Mouse (Mus musculus) stomach, embryonic 16.5 days (tissue): ENCODE results near the gene Iqgap3. TPM values are rescaled to one million over a fixed set of nuclear protein-coding genes. Genes with fewer than 3 reads are reported as not detected.

ENCODE experiments used
- polyA plus RNA-seq: library from polyadenylated mRNA; unstranded; fragments of >200 nt; fragmentation: Nextera tagmentation; extraction: Ambion mirVana; gene quantifications from 2 replicates; pipeline ENCODE4 v1.2.1, GENCODE M21; 2015

The Iqgap3 gene
- polyA plus RNA-seq, 1 experiment from 2014 or later = 17.1 TPM

Other genes starting within 250 kb of the Iqgap3 start
- 0.16 and 0.26 TPM in 2 replicates for gene Sh2d2a, start 235.2 kb upstream of the Iqgap3 start, polyA plus RNA-seq
- gene Prcc, start 196.4 kb upstream of the Iqgap3 start, polyA plus RNA-seq = 6.7 and 7.5 TPM in 2 replicates
- 82.1 and 83.1 TPM in 2 replicates for gene Hdgf, start 175.7 kb upstream of the Iqgap3 start, polyA plus RNA-seq
- 66.2 and 77.2 TPM in 2 replicates for gene Mrpl24, start 162.5 kb upstream of the Iqgap3 start, polyA plus RNA-seq
- 40.8 and 41.5 TPM in 2 replicates for gene Isg20l2, start 151.7 kb upstream of the Iqgap3 start, polyA plus RNA-seq
- gene Rrnad1, start 151.3 kb upstream of the Iqgap3 start, polyA plus RNA-seq = 19.8 and 20.3 TPM in 2 replicates
- gene Crabp2, start 133.3 kb upstream of the Iqgap3 start, polyA plus RNA-seq = 29.4 and 43.3 TPM in 2 replicates
- gene Nes, start 110.9 kb upstream of the Iqgap3 start, polyA plus RNA-seq = 7.7 and 10.2 TPM in 2 replicates
- gene Bcan, start 81.7 kb upstream of the Iqgap3 start, polyA plus RNA-seq = 0.34 and 0.52 TPM in 2 replicates
- 0.18 TPM in 1 of 2 replicates, not detected in the other for gene Hapln2, start 54.4 kb upstream of the Iqgap3 start, polyA plus RNA-seq
- 29.7 and 30.1 TPM in 2 replicates for gene Gpatch4, start 38.9 kb upstream of the Iqgap3 start, polyA plus RNA-seq
- 166 and 173 TPM in 2 replicates for gene Naxe, start 23.5 kb upstream of the Iqgap3 start, polyA plus RNA-seq
- not detected in 2 replicates for gene Ttc24, start 3.7 kb upstream of the Iqgap3 start, polyA plus RNA-seq
- gene Mef2d, start 60.4 kb downstream of the Iqgap3 start, polyA plus RNA-seq = 15.4 and 18.2 TPM in 2 replicates
- gene Rhbg, start 172.7 kb downstream of the Iqgap3 start, polyA plus RNA-seq = 11.7 and 15.0 TPM in 2 replicates
- gene Gm38392, start 205.2 kb downstream of the Iqgap3 start, polyA plus RNA-seq = 0.53 and 2.2 TPM in 2 replicates
- 10.0 and 12.0 TPM in 2 replicates for gene Tsacc, start 215.0 kb downstream of the Iqgap3 start, polyA plus RNA-seq
- gene Cct3, start 215.1 kb downstream of the Iqgap3 start, polyA plus RNA-seq = 424 and 435 TPM in 2 replicates
- gene Glmp, start 243.1 kb downstream of the Iqgap3 start, polyA plus RNA-seq = 191 and 207 TPM in 2 replicates